Mouse (Mus musculus): ENCODE results near the gene Wfdc9.

DNA sequence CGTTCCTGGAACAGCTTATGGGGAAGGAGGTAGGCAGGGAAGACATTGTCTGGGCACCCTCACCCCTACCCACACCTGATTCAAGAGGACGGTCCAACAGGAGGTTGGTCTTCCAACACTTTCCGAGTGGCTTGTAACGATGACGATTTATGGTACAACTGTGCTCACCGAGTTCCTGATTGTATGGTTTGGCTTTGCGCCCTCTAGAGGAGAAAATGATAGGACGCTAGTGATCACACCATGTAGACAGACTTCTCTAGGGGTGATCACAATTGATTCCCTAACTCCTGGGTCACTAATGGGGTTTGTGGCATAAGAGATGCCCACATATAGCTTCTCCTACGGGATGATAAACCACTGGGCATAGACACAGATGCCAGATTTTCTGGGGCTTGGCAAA lies 21.1 kb downstream of the Wfdc9 start:
- TF ChIP-seq CTCF (IDR thresholded peaks at IDR 0.05; ENCODE audit: extremely low read depth, insufficient read length, insufficient replicate concordance, low read depth, low read length) (no peak), POLR2A (IDR thresholded peaks at IDR 0.05; ENCODE audit: low read depth, low read length) (no peak)
